Mouse (Mus musculus) lung, postnatal 0 days (tissue): ENCODE data around the gene Hip1r. TPM values are rescaled to one million over a fixed set of nuclear protein-coding genes. Genes with fewer than 3 reads are reported as not detected.

ENCODE experiments used
- ATAC-seq: fragments of 200-750 bp; cut with Nextera tagmentation; 2 replicates; pipeline ENCODE4 v1.8.0; 2017; ENCODE audit warnings: moderate library complexity
- DNase-seq: peaks from one replicate; pipeline ENCODE4 v3.0.0-alpha.2; 2016; ENCODE audit warnings: low spot score
- H3K27ac ChIP-seq: fragments of 300-500 bp; sonication (generic); 2 replicates; pipeline ENCODE4 v1.5.1; 2014; ENCODE audit warnings: antibody characterized with exemption, mild to moderate bottlenecking, low read length, mixed read lengths
- H3K27me3 ChIP-seq: fragments of 300-500 bp; sonication (generic); replicated peaks from 2 replicates; pipeline ENCODE4 v1.6.1; 2014; ENCODE audit warnings: low read length, mixed read lengths; ENCODE audit not compliant: insufficient read depth
- H3K36me3 ChIP-seq: fragments of 300-500 bp; sonication (generic); 2 replicates; pipeline ENCODE4 v1.6.1; 2014; ENCODE audit warnings: low read length, mixed read lengths; ENCODE audit not compliant: insufficient read depth
- H3K4me1 ChIP-seq: fragments of 300-500 bp; sonication (generic); 2 replicates; pipeline ENCODE4 v1.6.1; 2014; ENCODE audit warnings: antibody characterized with exemption, low read depth, low read length, mixed read lengths; ENCODE audit not compliant: insufficient read depth
- H3K4me2 ChIP-seq: fragments of 300-500 bp; sonication (generic); replicated peaks from 2 replicates; pipeline ENCODE4 v1.6.1; 2014; ENCODE audit warnings: low read depth, mild to moderate bottlenecking, low read length, moderate library complexity, mixed read lengths
- H3K4me3 ChIP-seq: fragments of 300-500 bp; sonication (generic); 2 replicates; pipeline ENCODE4 v1.5.1; 2014; ENCODE audit warnings: low read depth, low read length
- H3K9ac ChIP-seq: fragments of 300-500 bp; sonication (generic); replicated peaks from 2 replicates; pipeline ENCODE4 v1.6.1; 2014; ENCODE audit warnings: low read depth, mild to moderate bottlenecking
- H3K9me3 ChIP-seq: fragments of 300-500 bp; sonication (generic); 2 replicates; pipeline ENCODE4 v1.6.1; 2016; ENCODE audit warnings: low read length, mixed read lengths
- CTCF ChIP-seq: IDR thresholded peaks from 2 replicates; pipeline ENCODE4 v1.5.1; 2016; ENCODE audit warnings: antibody characterized with exemption, mild to moderate bottlenecking
- EP300 ChIP-seq: IDR thresholded peaks from 2 replicates; pipeline ENCODE4 v1.6.1; 2016; ENCODE audit warnings: antibody characterized with exemption, mild to moderate bottlenecking, control low read depth
- WGBS: fragments of 180-500 bp; shearing (Covaris S2); extraction: QIAGEN DNeasy Blood & Tissue Kit; methylation state at CpG from one replicate; pipeline ENCODE4 v1.1.7; 2014; 5-methylcytosine and 5-hydroxymethylcytosine counted together
- polyA plus RNA-seq: library from polyadenylated mRNA; unstranded; fragments of >200 nt; fragmentation: Nextera tagmentation; extraction: Ambion mirVana; gene quantifications from 2 replicates; pipeline ENCODE4 v1.2.1, GENCODE M21; 2015

Hip1r gene
- polyA plus RNA-seq, 1 experiment from 2014 or later = 20.0 TPM

DNA sequence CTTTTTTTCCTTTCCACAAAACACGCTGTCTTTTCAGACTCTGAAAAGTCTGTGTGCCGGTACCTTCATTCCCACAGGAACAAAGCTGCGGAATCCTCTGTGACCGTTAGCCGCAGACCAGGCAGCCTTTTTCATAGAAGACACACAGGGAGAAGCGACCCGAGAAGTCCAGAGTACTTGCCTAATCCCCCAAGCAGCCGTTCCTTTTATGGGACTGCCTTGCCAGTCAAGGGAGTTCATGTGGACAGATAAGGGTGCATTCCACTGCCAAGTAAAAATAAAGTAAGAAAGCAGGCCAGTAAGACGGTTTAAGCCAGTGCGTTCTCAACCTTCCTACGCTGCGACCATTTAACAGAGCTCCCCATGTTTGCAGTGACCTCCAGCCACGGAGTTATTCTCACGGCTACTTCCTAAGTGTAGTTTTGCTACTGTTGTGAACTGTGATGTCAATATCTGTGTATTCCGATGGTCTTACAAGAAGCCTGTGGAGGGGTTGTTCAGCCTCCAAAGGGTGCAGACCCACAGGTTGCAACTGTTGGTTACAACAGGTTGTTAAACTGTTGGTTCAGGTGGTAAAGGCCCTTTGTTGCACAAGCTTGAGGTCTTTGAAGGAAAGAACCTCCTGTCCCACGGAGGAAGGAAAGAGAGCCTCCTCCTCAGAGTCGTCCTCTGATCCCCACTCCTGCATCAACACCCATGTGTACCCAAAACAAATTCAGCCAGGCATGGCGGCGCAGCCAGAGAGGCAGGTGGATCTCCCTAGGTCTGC, 54.5 kb downstream of the Hip1r start:
- ATAC-seq = no peak
- peak overlapping the region; percentile 59 for H3K27ac ChIP-seq
- TF ChIP-seq CTCF (no peak), EP300 (no peak)
- H3K9ac ChIP-seq = no peak overlapping the region
- 64% methylated on average over 19 of the region's 19 CpGs for WGBS
- H3K4me2 ChIP-seq = peak overlapping the region; percentile 14; the same call in 1 of the 2 replicates
- H3K36me3 ChIP-seq = no peaks in the 10 kb centered on the region
- H3K4me3 ChIP-seq = no peak overlapping the region; the same call in 1 of the 2 replicates
- H3K27me3 ChIP-seq = no peaks in the 10 kb centered on the region
- H3K9me3 ChIP-seq = no peaks in the 10 kb centered on the region
- peak; percentile 69 for DNase-seq
- H3K4me1 ChIP-seq = peaks cover 27% of the 10 kb centered on the region; the same call in 1 of the 2 replicates

GRCm38 (mm10) chr5:124028680-124029079, 55.3 kb downstream of the Hip1r start:
- H3K36me3 ChIP-seq = no peaks in the 10 kb centered on the region
- H3K9ac ChIP-seq = no peak overlapping the region
- H3K9me3 ChIP-seq = no peaks in the 10 kb centered on the region
- TF ChIP-seq CTCF = no peak
- TF ChIP-seq EP300 = no peak
- H3K4me2 ChIP-seq = no peak overlapping the region
- no peak for DNase-seq
- no peak overlapping the region for H3K4me3 ChIP-seq
- H3K27me3 ChIP-seq = no peaks in the 10 kb centered on the region
- ATAC-seq = no peak
- WGBS = 65% methylated on average over 7 of the region's 7 CpGs
- peak overlapping the region; percentile 38 for H3K27ac ChIP-seq
- peaks cover 27% of the 10 kb centered on the region; the same call in 1 of the 2 replicates for H3K4me1 ChIP-seq

GRCm38 (mm10) chr5:124029220-124030035, 56.0 kb downstream of the Hip1r start:
- H3K4me2 ChIP-seq = peak overlapping the region; percentile 81; the same call in 1 of the 2 replicates
- no peaks in the 10 kb centered on the region for H3K9me3 ChIP-seq
- TF ChIP-seq EP300 = no peak
- no peak for TF ChIP-seq CTCF
- H3K36me3 ChIP-seq = no peaks in the 10 kb centered on the region
- DNase-seq = peak; percentile 59
- no peak overlapping the region for H3K9ac ChIP-seq
- no peaks in the 10 kb centered on the region for H3K27me3 ChIP-seq
- WGBS = 63% methylated on average over 19 of the region's 19 CpGs
- H3K4me1 ChIP-seq = peaks cover 27% of the 10 kb centered on the region; the same call in 1 of the 2 replicates
- H3K4me3 ChIP-seq = no peak overlapping the region
- H3K27ac ChIP-seq = peak overlapping the region; percentile 51; the same call in 1 of the 2 replicates
- ATAC-seq = no peak

DNA sequence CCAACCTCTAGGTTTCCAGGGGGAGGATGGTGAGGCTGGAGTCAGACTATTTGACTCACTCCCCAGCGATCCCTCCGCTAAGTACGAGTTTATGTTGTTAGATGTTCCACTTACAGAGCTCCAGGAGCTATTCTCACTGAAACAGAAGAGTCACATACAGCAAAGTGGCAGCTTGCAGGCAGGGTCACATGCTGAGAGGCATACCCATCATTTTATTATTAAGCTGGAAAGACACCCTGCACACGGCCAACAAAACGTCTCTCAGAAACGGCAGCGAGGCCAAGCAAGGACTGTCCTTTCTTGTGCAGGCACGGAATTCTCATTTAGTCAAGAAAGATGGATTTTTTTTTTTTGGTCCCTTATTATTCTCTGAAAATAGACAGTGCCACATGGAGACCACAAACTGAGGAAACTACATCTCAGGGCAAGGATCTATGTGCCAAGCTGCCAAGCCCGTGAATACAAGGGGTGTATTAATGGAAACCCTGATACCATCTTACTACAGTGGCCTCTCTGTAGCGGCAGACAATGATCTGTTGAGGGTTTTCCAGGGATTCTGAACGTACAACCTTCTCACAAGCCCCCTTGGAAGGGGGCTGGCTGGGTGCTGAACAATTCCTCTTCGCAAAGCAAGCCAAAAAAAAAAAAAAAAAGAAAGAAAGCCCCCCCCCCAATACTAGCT, 57.1 kb downstream of the Hip1r start:
- TF ChIP-seq CTCF = no peak
- TF ChIP-seq EP300 = no peak
- H3K4me2 ChIP-seq = peak overlapping the region; percentile 81
- peak overlapping the region; percentile 87; the same call in 1 of the 2 replicates for H3K9ac ChIP-seq
- no peaks in the 10 kb centered on the region for H3K36me3 ChIP-seq
- H3K4me1 ChIP-seq = peaks cover 19% of the 10 kb centered on the region; the same call in 1 of the 2 replicates
- DNase-seq (peak; percentile 31), ATAC-seq (no peak)
- peak overlapping the region; percentile 92 for H3K4me3 ChIP-seq
- H3K27me3 ChIP-seq = no peaks in the 10 kb centered on the region
- 37% methylated on average over 12 of the region's 12 CpGs for WGBS
- H3K27ac ChIP-seq = peak overlapping the region; percentile 95
- H3K9me3 ChIP-seq = no peaks in the 10 kb centered on the region

DNA sequence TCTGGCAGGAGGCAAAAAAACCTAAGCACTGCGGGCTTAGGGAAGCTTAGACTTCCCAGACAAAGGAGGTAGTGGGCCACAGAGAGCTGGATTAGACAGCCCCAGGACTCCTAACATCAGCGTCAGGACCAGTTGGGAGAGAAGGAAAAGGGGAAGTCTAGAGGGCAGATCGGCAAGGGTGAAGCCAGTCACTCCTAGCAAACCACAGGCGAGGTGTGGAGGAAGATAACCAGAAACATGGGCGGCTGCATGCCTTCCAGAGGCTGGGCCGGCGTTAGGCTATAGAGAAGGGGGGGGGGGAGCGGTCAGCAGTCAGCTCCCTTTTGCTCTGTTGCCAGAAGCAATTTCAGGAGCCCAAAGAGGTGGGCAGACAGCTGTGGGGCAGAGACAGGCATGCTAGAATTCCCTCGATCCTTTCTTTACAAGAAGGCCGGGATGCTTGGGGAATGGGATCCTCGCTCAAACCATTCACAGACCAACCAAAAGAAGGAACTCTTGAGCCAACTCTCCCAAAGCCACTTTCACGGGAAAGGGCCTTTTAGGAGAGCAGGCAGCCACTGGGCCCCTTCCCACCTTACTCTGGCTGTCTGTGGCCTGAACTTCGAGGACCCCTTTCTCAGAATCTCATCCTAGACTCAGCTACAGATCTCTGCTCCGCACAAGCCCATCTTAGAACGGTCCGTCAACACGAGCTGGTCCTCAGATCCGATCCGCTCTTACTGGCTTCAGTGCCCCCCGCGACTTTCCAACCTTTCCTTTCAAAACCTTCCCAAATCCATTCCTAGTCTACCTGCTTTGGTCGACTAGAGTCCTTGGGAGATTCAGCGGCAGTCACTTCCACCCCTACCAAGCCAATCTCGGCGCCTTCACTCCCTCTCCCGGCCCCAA, 57.9 kb downstream of the Hip1r start:
- TF ChIP-seq CTCF (no peak), EP300 (no peak)
- Histone ChIP-seq H3K4me2 (peak overlapping the region; percentile 81), H3K27me3 (no peaks in the 10 kb centered on the region), H3K4me1 (peaks cover 14% of the 10 kb centered on the region; the same call in 1 of the 2 replicates), H3K27ac (peak overlapping the region; percentile 95), H3K9ac (peak overlapping the region; percentile 87), H3K9me3 (no peaks in the 10 kb centered on the region), H3K36me3 (no peaks in the 10 kb centered on the region), H3K4me3 (peak overlapping the region; percentile 92)
- 1% methylated on average over 25 of the region's 26 CpGs for WGBS
- ATAC-seq (peak; percentile 60), DNase-seq (peak; percentile 68)
